Mouse (Mus musculus): ENCODE measurements around the gene Pigu. TPM values are rescaled to one million over a fixed set of nuclear protein-coding genes. Genes with fewer than 3 reads are reported as not detected.

Gene Pigu
- total RNA-seq, 2 experiments from 2014 or later = 34.2 to 36.4 TPM

GRCm38 (mm10) chr2:155293382-155293781 lies 63.8 kb downstream of the Pigu start:
- DNase-seq (ENCODE audit: low spot score in 2 of 2) = peak in 1 of 2 experiments; percentile 39

- DNase-seq (ENCODE audit: low spot score in 2 of 2) = no peak
These were observed 67.2 kb downstream of the Pigu start for GRCm38 (mm10) chr2:155290066-155290465.

GRCm38 (mm10) chr2:155287456-155288250 lies 69.6 kb downstream of the Pigu start:
- no peak for DNase-seq (ENCODE audit: low spot score in 2 of 2)

- no peak for DNase-seq (ENCODE audit: low spot score in 2 of 2)
These were observed 71.5 kb downstream of the Pigu start for GRCm38 (mm10) chr2:155285744-155286143.

GRCm38 (mm10) chr2:155284647-155285046 lies 72.6 kb downstream of the Pigu start:
- DNase-seq (ENCODE audit: low spot score in 2 of 2) = no peak

GRCm38 (mm10) chr2:155283793-155284192 lies 73.4 kb downstream of the Pigu start:
- no peak for DNase-seq (ENCODE audit: low spot score in 2 of 2)

GRCm38 (mm10) chr2:155280116-155280515 lies 77.1 kb downstream of the Pigu start:
- no peak for DNase-seq (ENCODE audit: low spot score in 2 of 2)

- DNase-seq (ENCODE audit: low spot score in 2 of 2) = no peak
These were observed 78.1 kb downstream of the Pigu start for GRCm38 (mm10) chr2:155279163-155279562.

- DNase-seq (ENCODE audit: low spot score in 2 of 2) = peak; percentile 35 to 62
These were observed 78.9 kb downstream of the Pigu start for GRCm38 (mm10) chr2:155278361-155278760.

GRCm38 (mm10) chr2:155277721-155278120 lies 79.5 kb downstream of the Pigu start:
- no peak for DNase-seq (ENCODE audit: low spot score in 2 of 2)

- peak; percentile 53 to 55 for DNase-seq (ENCODE audit: low spot score in 2 of 2)
These were observed 80.5 kb downstream of the Pigu start for GRCm38 (mm10) chr2:155276621-155277175.

- DNase-seq (ENCODE audit: low spot score in 2 of 2) = peak; percentile 89 to 95
These were observed 81.0 kb downstream of the Pigu start, which contains the start of gene Map1lc3a for GRCm38 (mm10) chr2:155276195-155276594. TSS of gene Map1lc3a (plus strand) at chr2:155276297.

- DNase-seq (ENCODE audit: low spot score in 2 of 2) = no peak
These were observed 83.6 kb downstream of the Pigu start for GRCm38 (mm10) chr2:155273603-155274002.

- DNase-seq (ENCODE audit: low spot score in 2 of 2) = no peak
These were observed 84.6 kb downstream of the Pigu start for GRCm38 (mm10) chr2:155272396-155273170.

- no peak for DNase-seq (ENCODE audit: low spot score in 2 of 2)
These were observed 85.3 kb downstream of the Pigu start for GRCm38 (mm10) chr2:155271957-155272356.

GRCm38 (mm10) chr2:155266896-155267295 lies 90.3 kb downstream of the Pigu start:
- no peak for DNase-seq (ENCODE audit: low spot score in 2 of 2)

GRCm38 (mm10) chr2:155265526-155265925 lies 91.7 kb downstream of the Pigu start:
- no peak for DNase-seq (ENCODE audit: low spot score in 2 of 2)

- DNase-seq (ENCODE audit: low spot score in 2 of 2) = no peak
These were observed 107.6 kb downstream of the Pigu start for GRCm38 (mm10) chr2:155249588-155249987.

- no peak for DNase-seq (ENCODE audit: low spot score in 2 of 2)
These were observed 108.5 kb downstream of the Pigu start for GRCm38 (mm10) chr2:155248718-155249117.

- no peak for DNase-seq (ENCODE audit: low spot score in 2 of 2)
These were observed 109.0 kb downstream of the Pigu start for GRCm38 (mm10) chr2:155248206-155248605.

- DNase-seq (ENCODE audit: low spot score in 2 of 2) = no peak
These were observed 111.0 kb downstream of the Pigu start for GRCm38 (mm10) chr2:155246231-155246630.
